Mouse (Mus musculus): Measurements from ENCODE around the gene Pnpla3.

- TF ChIP-seq CTCF (IDR thresholded peaks at IDR 0.05) (no peak), POLR2A (IDR thresholded peaks at IDR 0.05; ENCODE audit: insufficient read depth, low read depth, low read length) (no peak)
Measured at GRCm38 (mm10) chr15:84226918-84227317, 59.3 kb downstream of the Pnpla3 start.
